In genomic region chr1:57942215-57942614, GRCm38 (mm10) we compare ENCODE assay signal across 19 mouse cellular contexts. TPM values are rescaled to one million over a fixed set of nuclear protein-coding genes. Genes with fewer than 3 reads are reported as not detected.
A peak's percentile ranks its signal among the peaks of the same experiment; 100 is the strongest.
DNase-seq lines count a peak whose midpoint lies in the region; ATAC-seq lines count a peak whose summit lies in the region.
"Had no signal": no experiment of that assay in that cellular context is flagged by ENCODE, and none has a peak within 500 bp of the region (broad histone marks: within the 10 kb centered on the region; RNA-seq: fewer than 3 reads in every experiment).

No protein-coding gene starts in this region.

- no peak overlapping the region for H3K27ac ChIP-seq in forebrain, embryonic 12.5 days
- no peak overlapping the region for H3K27ac ChIP-seq in forebrain, embryonic 10.5 days
- H3K27ac ChIP-seq in midbrain, embryonic 10.5 days (replicated peaks), result peak overlapping the region; percentile 17; the same call in 1 of the 2 replicates
- H3K27ac ChIP-seq in midbrain, embryonic 11.5 days (ENCODE audit: low read depth, low read length), result no peak overlapping the region
- H3K27ac ChIP-seq in midbrain, embryonic 15.5 days, result peak overlapping the region; percentile 22; the same call in 1 of the 2 replicates
- no peak overlapping the region for H3K27ac ChIP-seq in kidney, embryonic 15.5 days
- H3K27ac ChIP-seq: forebrain, embryonic 15.5 days; heart, adult 2 months; heart, embryonic 10.5 days; hindbrain, embryonic 12.5 days had no signal

- 0 out of 2 replicates have a peak, but pooled peaks have one; percentile 51 for ATAC-seq in forebrain, embryonic 12.5 days (ENCODE audit: low FRiP score)
- ATAC-seq in midbrain, embryonic 11.5 days (ENCODE audit: low FRiP score), result no peak
- ATAC-seq in midbrain, embryonic 15.5 days (replicated peaks), result peak; percentile 70
- ATAC-seq in kidney, embryonic 15.5 days (replicated peaks; ENCODE audit: low FRiP score), result no peak
- ATAC-seq: activated CD4-positive, CD25-positive, alpha-beta regulatory T cell, adult 4 months; forebrain, embryonic 15.5 days; hindbrain, embryonic 16.5 days had no signal

- peaks cover 7% of the 10 kb centered on the region; the same call in 1 of the 2 replicates for H3K36me3 ChIP-seq in forebrain, embryonic 12.5 days (replicated peaks)
- 0 out of 2 replicates have a peak, but pooled peaks cover 5% of the 10 kb centered on the region for H3K36me3 ChIP-seq in forebrain, embryonic 10.5 days (replicated peaks)
- H3K36me3 ChIP-seq in midbrain, embryonic 10.5 days, result peaks cover 24% of the 10 kb centered on the region
- no peaks in the 10 kb centered on the region for H3K36me3 ChIP-seq in midbrain, embryonic 11.5 days (ENCODE audit: control insufficient read depth, insufficient read depth, low read length)
- peaks cover 11% of the 10 kb centered on the region; the same call in 1 of the 2 replicates for H3K36me3 ChIP-seq in midbrain, embryonic 15.5 days (replicated peaks)
- peaks cover 28% of the 10 kb centered on the region for H3K36me3 ChIP-seq in kidney, embryonic 15.5 days

- 53% methylated on average over 6 of the region's 6 CpGs for WGBS in forebrain, embryonic 12.5 days
- WGBS in forebrain, embryonic 10.5 days, result 69% methylated on average over 6 of the region's 6 CpGs
- 78% methylated on average over 6 of the region's 6 CpGs for WGBS in midbrain, embryonic 10.5 days
- 64% methylated on average over 6 of the region's 6 CpGs for WGBS in midbrain, embryonic 11.5 days
- WGBS in midbrain, embryonic 15.5 days, result 51% methylated on average over 6 of the region's 6 CpGs
- 90% methylated on average over 6 of the region's 6 CpGs for WGBS in kidney, embryonic 15.5 days

- DNase-seq in forebrain, embryonic 10.5 days (ENCODE audit: extremely low spot score, low spot score), result no peak
- DNase-seq in midbrain, embryonic 10.5 days (ENCODE audit: low spot score), result no peak
- no peak for DNase-seq in midbrain, embryonic 11.5 days (ENCODE audit: low spot score, missing footprints)
- no peak for DNase-seq in urinary bladder, postnatal 14 days (ENCODE audit: low spot score)
- DNase-seq in kidney, adult 18-20 months, result no peak
- DNase-seq: adrenal gland, adult 8-10 months; adrenal gland, postnatal 25 days; cerebellum, adult 18-20 months; cerebellum, adult 9-10 months; gastrocnemius, postnatal 25 days; heart, adult 2 months had no signal

- H3K9me3 ChIP-seq in forebrain, embryonic 12.5 days, result no peaks in the 10 kb centered on the region
- no peaks in the 10 kb centered on the region for H3K9me3 ChIP-seq in forebrain, embryonic 10.5 days
- H3K9me3 ChIP-seq in midbrain, embryonic 10.5 days (replicated peaks), result no peaks in the 10 kb centered on the region
- no peaks in the 10 kb centered on the region for H3K9me3 ChIP-seq in midbrain, embryonic 11.5 days (ENCODE audit: control insufficient read depth, low read length)
- no peaks in the 10 kb centered on the region for H3K9me3 ChIP-seq in midbrain, embryonic 15.5 days
- no peaks in the 10 kb centered on the region for H3K9me3 ChIP-seq in kidney, embryonic 15.5 days (replicated peaks)
- H3K9me3 ChIP-seq: forebrain, embryonic 15.5 days; heart, embryonic 10.5 days; hindbrain, embryonic 12.5 days had no signal

- H3K9ac ChIP-seq in forebrain, embryonic 12.5 days, result no peak overlapping the region
- no peak overlapping the region for H3K9ac ChIP-seq in midbrain, embryonic 11.5 days (ENCODE audit: low read length)
- H3K9ac ChIP-seq in midbrain, embryonic 15.5 days, result no peak overlapping the region
- no peak overlapping the region for H3K9ac ChIP-seq in kidney, embryonic 15.5 days
- H3K9ac ChIP-seq: forebrain, embryonic 15.5 days; hindbrain, embryonic 12.5 days had no signal

- peaks cover 24% of the 10 kb centered on the region for H3K4me1 ChIP-seq in forebrain, embryonic 12.5 days
- peaks cover 28% of the 10 kb centered on the region for H3K4me1 ChIP-seq in forebrain, embryonic 10.5 days
- H3K4me1 ChIP-seq in midbrain, embryonic 10.5 days, result peaks cover 28% of the 10 kb centered on the region
- H3K4me1 ChIP-seq in midbrain, embryonic 11.5 days (ENCODE audit: control insufficient read depth, insufficient read depth, low read length), result peaks cover 8% of the 10 kb centered on the region
- H3K4me1 ChIP-seq in midbrain, embryonic 15.5 days, result peaks cover 15% of the 10 kb centered on the region
- H3K4me1 ChIP-seq in kidney, embryonic 15.5 days, result peaks cover 17% of the 10 kb centered on the region

- no peak overlapping the region for H3K4me2 ChIP-seq in forebrain, embryonic 12.5 days
- H3K4me2 ChIP-seq in midbrain, embryonic 11.5 days, result no peak overlapping the region
- H3K4me2 ChIP-seq in midbrain, embryonic 15.5 days, result no peak overlapping the region
- no peak overlapping the region for H3K4me2 ChIP-seq in kidney, embryonic 15.5 days
- H3K4me2 ChIP-seq: forebrain, embryonic 15.5 days; hindbrain, embryonic 12.5 days had no signal

- H3K27me3 ChIP-seq in forebrain, embryonic 12.5 days, result peaks cover 15% of the 10 kb centered on the region; the same call in 1 of the 2 replicates
- H3K27me3 ChIP-seq in forebrain, embryonic 10.5 days (ENCODE audit: poor library complexity, severe bottlenecking), result peaks cover 25% of the 10 kb centered on the region
- 0 out of 2 replicates have a peak, but pooled peaks cover 3% of the 10 kb centered on the region for H3K27me3 ChIP-seq in midbrain, embryonic 10.5 days (ENCODE audit: low read depth, poor library complexity, severe bottlenecking)
- no peaks in the 10 kb centered on the region for H3K27me3 ChIP-seq in midbrain, embryonic 11.5 days (ENCODE audit: control insufficient read depth, insufficient read depth, low read length)
- no peaks in the 10 kb centered on the region for H3K27me3 ChIP-seq in midbrain, embryonic 15.5 days (replicated peaks)
- peaks cover 29% of the 10 kb centered on the region for H3K27me3 ChIP-seq in kidney, embryonic 15.5 days
- H3K27me3 ChIP-seq: hindbrain, embryonic 12.5 days had no signal

- H3K4me3 ChIP-seq in forebrain, embryonic 12.5 days (replicated peaks), result no peak overlapping the region
- no peak overlapping the region for H3K4me3 ChIP-seq in forebrain, embryonic 10.5 days
- no peak overlapping the region for H3K4me3 ChIP-seq in midbrain, embryonic 10.5 days
- H3K4me3 ChIP-seq in midbrain, embryonic 11.5 days (ENCODE audit: low read depth, low read length), result no peak overlapping the region
- H3K4me3 ChIP-seq in midbrain, embryonic 15.5 days, result no peak overlapping the region
- H3K4me3 ChIP-seq in kidney, embryonic 15.5 days (replicated peaks), result no peak overlapping the region
- H3K4me3 ChIP-seq: forebrain, embryonic 15.5 days; heart, adult 2 months; heart, embryonic 10.5 days; hindbrain, embryonic 12.5 days had no signal

RNA-seq across cellular contexts. Expression of gene Sgo2a, which starts 53.6 kb away (rescaled TPM):
- 26.8 and 29.3 TPM in 2 replicates for polyA plus RNA-seq in forebrain, embryonic 12.5 days (2016; fragmentation: Nextera tagmentation; extraction: Ambion mirVana)
- polyA plus RNA-seq in forebrain, embryonic 10.5 days (2016; fragmentation: Nextera tagmentation; extraction: Ambion mirVana), result 23.9 and 24.3 TPM in 2 replicates
- 21.9 and 22.9 TPM in 2 replicates for polyA plus RNA-seq in midbrain, embryonic 10.5 days (2016; fragmentation: Nextera tagmentation; extraction: Ambion mirVana)
- polyA plus RNA-seq in midbrain, embryonic 11.5 days (2014; fragmentation: Nextera tagmentation; extraction: Ambion mirVana), result 30.3 and 30.5 TPM in 2 replicates
- 2.7 and 2.8 TPM in 2 replicates for polyA plus RNA-seq in midbrain, embryonic 15.5 days (2015; fragmentation: Nextera tagmentation; extraction: Ambion mirVana)
- polyA plus RNA-seq in kidney, embryonic 15.5 days (2015; fragmentation: Nextera tagmentation; extraction: Ambion mirVana), result 18.0 and 19.0 TPM in 2 replicates

Comparison
In these comparisons a context has a peak if more than half of its experiments do, and no peak if none do; other contexts are left out.
1. ATAC-seq: peak in forebrain, embryonic 12.5 days (single experiment) and midbrain, embryonic 15.5 days (single experiment); none in midbrain, embryonic 11.5 days (single experiment) and kidney, embryonic 15.5 days (single experiment).
2. H3K27ac ChIP-seq: peak in midbrain, embryonic 10.5 days (single experiment) and midbrain, embryonic 15.5 days (single experiment); none in forebrain, embryonic 12.5 days (single experiment), forebrain, embryonic 10.5 days (single experiment), midbrain, embryonic 11.5 days (single experiment) and kidney, embryonic 15.5 days (single experiment).